Mouse (Mus musculus): ENCODE data around the gene Fam198a. TPM values are rescaled to one million over a fixed set of nuclear protein-coding genes. Genes with fewer than 3 reads are reported as not detected.

The Fam198a gene
- polyA plus RNA-seq, 1 experiment from 2014 or later = 1.6 TPM

GRCm38 (mm10) chr9:121936952-121937351 is 13.8 kb upstream of the Fam198a start:
- Histone ChIP-seq H3K9me3 (ENCODE audit: low read length) (no peaks in the 10 kb centered on the region), H3K9ac (replicated peaks; ENCODE audit: low read depth) (no peak overlapping the region), H3K27ac (ENCODE audit: low read length) (no peak overlapping the region), H3K4me1 (ENCODE audit: insufficient read depth, low read depth, low read length) (no peaks in the 10 kb centered on the region), H3K36me3 (ENCODE audit: insufficient read depth, low read length) (no peaks in the 10 kb centered on the region), H3K4me3 (ENCODE audit: low read depth, low read length) (no peak overlapping the region), H3K4me2 (replicated peaks; ENCODE audit: low read depth, low read length) (no peak overlapping the region), H3K27me3 (replicated peaks; ENCODE audit: insufficient read depth, low read length) (no peaks in the 10 kb centered on the region)
- TF ChIP-seq CTCF (IDR thresholded peaks at IDR 0.05) = no peak
- peak; percentile 23; the same call in 1 of the 2 replicates for ATAC-seq
- 75% methylated on average over 1 of the region's 1 CpGs for WGBS
- DNase-seq (ENCODE audit: low spot score) = no peak

DNA sequence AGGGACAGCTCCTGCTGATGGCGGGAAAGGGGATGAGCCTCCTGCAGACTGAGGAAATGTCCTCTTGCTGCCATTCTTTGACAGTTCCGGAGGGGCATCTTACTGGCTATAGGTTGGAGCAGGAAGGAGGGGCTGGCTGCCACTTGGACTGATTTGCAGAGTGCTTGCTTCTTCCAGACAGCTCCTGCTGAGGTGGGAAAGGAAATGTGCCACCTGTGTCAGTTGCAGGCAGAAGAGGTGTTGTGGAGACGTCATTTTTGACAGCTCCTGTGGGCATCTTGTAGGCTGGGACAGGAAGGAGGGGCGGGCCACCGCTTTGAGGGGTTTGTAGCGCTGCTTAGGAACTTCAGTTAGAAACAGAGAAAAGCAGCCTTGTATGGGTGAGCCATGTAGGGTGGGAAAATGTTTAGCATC is 13.3 kb upstream of the Fam198a start:
- Histone ChIP-seq H3K36me3 (ENCODE audit: insufficient read depth, low read length) (no peaks in the 10 kb centered on the region), H3K4me1 (ENCODE audit: insufficient read depth, low read depth, low read length) (no peaks in the 10 kb centered on the region), H3K4me2 (replicated peaks; ENCODE audit: low read depth, low read length) (peak overlapping the region; percentile 48), H3K27ac (ENCODE audit: low read length) (no peak overlapping the region), H3K9me3 (ENCODE audit: low read length) (no peaks in the 10 kb centered on the region), H3K27me3 (replicated peaks; ENCODE audit: insufficient read depth, low read length) (no peaks in the 10 kb centered on the region), H3K4me3 (ENCODE audit: low read depth, low read length) (no peak overlapping the region), H3K9ac (replicated peaks; ENCODE audit: low read depth) (no peak overlapping the region)
- 53% methylated on average over 6 of the region's 6 CpGs for WGBS
- ATAC-seq = peak; percentile 17; the same call in 1 of the 2 replicates
- DNase-seq (ENCODE audit: low spot score) = peak; percentile 23
- no peak for TF ChIP-seq EP300 (IDR thresholded peaks at IDR 0.05)
- no peak for TF ChIP-seq CTCF (IDR thresholded peaks at IDR 0.05)

- H3K27me3 ChIP-seq (replicated peaks; ENCODE audit: insufficient read depth, low read length) = no peaks in the 10 kb centered on the region
- H3K9ac ChIP-seq (replicated peaks; ENCODE audit: low read depth) = no peak overlapping the region
- no peak overlapping the region for H3K27ac ChIP-seq (ENCODE audit: low read length)
- ATAC-seq (peak; percentile 67; the same call in 1 of the 2 replicates), DNase-seq (ENCODE audit: low spot score) (peak; percentile 47)
- 46% methylated on average over 21 of the region's 21 CpGs for WGBS
- peak overlapping the region; percentile 48 for H3K4me2 ChIP-seq (replicated peaks; ENCODE audit: low read depth, low read length)
- TF ChIP-seq EP300 (IDR thresholded peaks at IDR 0.05) = no peak
- no peak for TF ChIP-seq CTCF (IDR thresholded peaks at IDR 0.05)
- H3K4me3 ChIP-seq (ENCODE audit: low read depth, low read length) = peak overlapping the region; percentile 31
- H3K9me3 ChIP-seq (ENCODE audit: low read length) = no peaks in the 10 kb centered on the region
- no peaks in the 10 kb centered on the region for H3K4me1 ChIP-seq (ENCODE audit: insufficient read depth, low read depth, low read length)
- no peaks in the 10 kb centered on the region for H3K36me3 ChIP-seq (ENCODE audit: insufficient read depth, low read length)
Observed at GRCm38 (mm10) chr9:121937944-121938355, 12.8 kb upstream of the Fam198a start.

DNA sequence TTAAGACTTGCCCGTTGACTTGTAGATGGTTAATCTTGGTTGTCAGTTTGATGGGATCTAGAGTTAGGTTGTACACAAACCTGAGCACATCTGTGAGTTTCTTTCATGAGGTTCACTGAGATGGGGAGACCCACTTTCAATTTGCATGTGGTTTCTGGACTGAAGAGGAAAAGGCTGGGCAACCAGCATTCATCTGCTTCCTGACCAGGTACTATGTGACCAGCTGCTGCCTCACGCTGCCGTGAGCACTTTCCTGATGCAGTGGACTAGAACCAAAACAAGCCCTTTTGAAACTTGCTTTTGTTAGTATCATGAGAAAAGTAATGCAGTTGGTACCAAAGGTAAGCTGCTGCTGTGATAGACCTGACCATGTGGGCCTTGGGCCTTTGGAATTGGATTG is 7.8 kb upstream of the Fam198a start:
- H3K9me3 ChIP-seq (ENCODE audit: low read length) = no peaks in the 10 kb centered on the region
- no peaks in the 10 kb centered on the region for H3K4me1 ChIP-seq (ENCODE audit: insufficient read depth, low read depth, low read length)
- H3K4me2 ChIP-seq (replicated peaks; ENCODE audit: low read depth, low read length) = no peak overlapping the region
- TF ChIP-seq CTCF (IDR thresholded peaks at IDR 0.05) (no peak), EP300 (IDR thresholded peaks at IDR 0.05) (no peak)
- 69% methylated on average over 3 of the region's 3 CpGs for WGBS
- DNase-seq (ENCODE audit: low spot score) (no peak), ATAC-seq (no peak)
- no peaks in the 10 kb centered on the region for H3K27me3 ChIP-seq (replicated peaks; ENCODE audit: insufficient read depth, low read length)
- H3K27ac ChIP-seq (ENCODE audit: low read length) = no peak overlapping the region
- H3K9ac ChIP-seq (replicated peaks; ENCODE audit: low read depth) = no peak overlapping the region
- H3K36me3 ChIP-seq (ENCODE audit: insufficient read depth, low read length) = no peaks in the 10 kb centered on the region
- H3K4me3 ChIP-seq (ENCODE audit: low read depth, low read length) = no peak overlapping the region

DNA sequence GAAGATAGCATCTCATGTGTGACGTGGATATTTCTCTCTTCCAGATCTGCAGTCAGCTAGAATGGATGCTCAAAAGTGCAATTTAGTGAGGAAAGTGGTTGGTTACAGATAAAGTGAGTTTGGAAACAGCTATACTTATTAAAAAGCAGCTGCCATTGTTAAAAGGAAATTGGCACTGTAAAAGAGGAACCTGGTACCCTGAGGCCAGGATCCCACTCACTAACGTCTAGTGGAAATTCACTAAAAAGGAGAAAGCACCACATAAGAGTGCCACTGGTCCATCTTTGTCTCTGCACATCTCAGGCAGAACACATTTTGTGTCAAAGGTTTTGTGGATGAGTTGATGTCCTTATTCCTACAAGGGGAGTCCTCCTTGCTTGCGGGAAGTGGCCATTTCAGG is 7.2 kb upstream of the Fam198a start:
- WGBS = 80% methylated on average over 3 of the region's 3 CpGs
- no peak overlapping the region for H3K4me2 ChIP-seq (replicated peaks; ENCODE audit: low read depth, low read length)
- DNase-seq (ENCODE audit: low spot score) (no peak), ATAC-seq (no peak)
- no peak overlapping the region for H3K4me3 ChIP-seq (ENCODE audit: low read depth, low read length)
- no peaks in the 10 kb centered on the region for H3K4me1 ChIP-seq (ENCODE audit: insufficient read depth, low read depth, low read length)
- H3K27ac ChIP-seq (ENCODE audit: low read length) = no peak overlapping the region
- no peak for TF ChIP-seq CTCF (IDR thresholded peaks at IDR 0.05)
- no peak for TF ChIP-seq EP300 (IDR thresholded peaks at IDR 0.05)
- H3K9me3 ChIP-seq (ENCODE audit: low read length) = no peaks in the 10 kb centered on the region
- H3K9ac ChIP-seq (replicated peaks; ENCODE audit: low read depth) = no peak overlapping the region
- H3K27me3 ChIP-seq (replicated peaks; ENCODE audit: insufficient read depth, low read length) = no peaks in the 10 kb centered on the region
- H3K36me3 ChIP-seq (ENCODE audit: insufficient read depth, low read length) = no peaks in the 10 kb centered on the region

GRCm38 (mm10) chr9:121947784-121948183 is 3.0 kb upstream of the Fam198a start:
- Histone ChIP-seq H3K27me3 (replicated peaks; ENCODE audit: insufficient read depth, low read length) (no peaks in the 10 kb centered on the region), H3K9ac (replicated peaks; ENCODE audit: low read depth) (no peak overlapping the region), H3K36me3 (ENCODE audit: insufficient read depth, low read length) (no peaks in the 10 kb centered on the region), H3K4me1 (ENCODE audit: insufficient read depth, low read depth, low read length) (peaks cover 8% of the 10 kb centered on the region; the same call in 1 of the 2 replicates), H3K4me3 (ENCODE audit: low read depth, low read length) (no peak overlapping the region), H3K4me2 (replicated peaks; ENCODE audit: low read depth, low read length) (no peak overlapping the region), H3K27ac (ENCODE audit: low read length) (no peak overlapping the region), H3K9me3 (ENCODE audit: low read length) (no peaks in the 10 kb centered on the region)
- DNase-seq (ENCODE audit: low spot score) (peak; percentile 78), ATAC-seq (peak; percentile 21; the same call in 1 of the 2 replicates)
- TF ChIP-seq EP300 (IDR thresholded peaks at IDR 0.05) = no peak
- TF ChIP-seq CTCF (IDR thresholded peaks at IDR 0.05) = peak; percentile 77
- 2% methylated on average over 4 of the region's 4 CpGs for WGBS

DNA sequence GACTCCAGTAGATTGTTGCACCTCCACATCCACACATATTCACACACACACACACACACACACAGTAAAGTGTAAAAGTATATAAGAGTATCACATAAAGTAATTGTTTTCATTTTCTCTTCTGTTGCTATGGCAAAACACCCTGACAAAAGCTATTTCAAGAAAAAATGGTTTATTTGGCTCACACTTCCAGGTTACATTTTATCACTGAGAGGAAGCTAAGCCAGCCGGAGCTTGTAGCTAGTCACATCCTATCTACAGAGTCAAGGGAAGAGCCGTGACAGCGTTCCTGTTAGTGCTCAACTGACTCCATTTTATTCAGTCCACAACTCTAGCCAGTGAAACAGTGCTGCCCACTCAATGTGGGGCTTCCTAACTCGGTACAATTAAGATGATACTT is 2.4 kb upstream of the Fam198a start:
- WGBS = 40% methylated on average over 4 of the region's 4 CpGs
- no peaks in the 10 kb centered on the region for H3K36me3 ChIP-seq (ENCODE audit: insufficient read depth, low read length)
- no peaks in the 10 kb centered on the region for H3K27me3 ChIP-seq (replicated peaks; ENCODE audit: insufficient read depth, low read length)
- H3K9me3 ChIP-seq (ENCODE audit: low read length) = no peaks in the 10 kb centered on the region
- peaks cover 8% of the 10 kb centered on the region; the same call in 1 of the 2 replicates for H3K4me1 ChIP-seq (ENCODE audit: insufficient read depth, low read depth, low read length)
- H3K4me2 ChIP-seq (replicated peaks; ENCODE audit: low read depth, low read length) = no peak overlapping the region
- H3K9ac ChIP-seq (replicated peaks; ENCODE audit: low read depth) = no peak overlapping the region
- no peak overlapping the region for H3K4me3 ChIP-seq (ENCODE audit: low read depth, low read length)
- no peak overlapping the region for H3K27ac ChIP-seq (ENCODE audit: low read length)
- no peak for TF ChIP-seq EP300 (IDR thresholded peaks at IDR 0.05)
- no peak for TF ChIP-seq CTCF (IDR thresholded peaks at IDR 0.05)
- DNase-seq (ENCODE audit: low spot score) (peak; percentile 69), ATAC-seq (peak; percentile 38)

Measured in lung, postnatal 0 days (tissue).